Mouse (Mus musculus) liver, postnatal 0 days (tissue): Measurements from ENCODE around the gene Vegfc.

Experiments
- CTCF ChIP-seq: sonication (generic); IDR thresholded peaks from 2 replicates; pipeline ENCODE4 v1.5.1; 2016; ENCODE audit warnings: antibody characterized with exemption, low read depth
- EP300 ChIP-seq: IDR thresholded peaks from 2 replicates; pipeline ENCODE4 v1.6.1; 2016; ENCODE audit warnings: antibody characterized with exemption, low read depth, mild to moderate bottlenecking

- TF ChIP-seq CTCF (no peak), EP300 (no peak)
Measured at GRCm38 (mm10) chr8:54078121-54078440, 675 bp downstream of the Vegfc start.
